In the genomic region with DNA sequence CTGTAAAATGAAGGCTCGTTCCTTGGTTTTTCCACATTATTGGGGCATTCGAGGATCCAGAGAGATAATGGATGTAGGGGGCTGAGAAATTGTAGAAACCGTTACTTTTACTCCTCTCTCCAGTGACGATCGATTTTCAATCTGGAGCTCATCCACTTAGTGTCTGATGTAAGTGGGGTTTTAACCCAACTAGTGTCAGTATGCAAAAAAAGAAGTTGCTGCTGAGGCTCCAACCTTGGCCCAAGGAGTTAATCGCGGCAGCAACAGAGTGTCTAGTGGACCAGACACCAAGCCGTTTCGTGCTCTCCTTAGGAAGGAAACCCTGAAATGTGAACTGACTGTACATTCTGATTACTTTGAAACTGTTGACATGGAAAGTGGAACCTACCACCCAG, we compare ENCODE assay signal across 7 mouse cellular contexts. TPM values are rescaled to one million over a fixed set of nuclear protein-coding genes. Genes with fewer than 3 reads are reported as not detected.
DNase-seq lines count a peak whose midpoint lies in the region; ATAC-seq and TF ChIP-seq lines count a peak whose summit lies in the region.

No protein-coding gene starts in this region.

- peak; percentile 41 for DNase-seq in lung, embryonic 14.5 days
- DNase-seq in lung, postnatal 25 days (ENCODE audit: low spot score): no peak
- peak; percentile 24 for DNase-seq in embryonic facial prominence, embryonic 11.5 days (ENCODE audit: low spot score)
- DNase-seq in intestine, embryonic 14.5 days (ENCODE audit: low spot score): peak; percentile 65
- DNase-seq in frontal cortex, adult 2 months (ENCODE audit: extremely low spot score in 1 of 2, low spot score in 1 of 2): no peak
- DNase-seq in urinary bladder, postnatal 14 days (ENCODE audit: low spot score): no peak

- peak overlapping the region; percentile 77 for H3K9ac ChIP-seq in lung, embryonic 14.5 days
- H3K9ac ChIP-seq in embryonic facial prominence, embryonic 11.5 days (replicated peaks; ENCODE audit: low read length): peak overlapping the region; percentile 58
- peak overlapping the region; percentile 62 for H3K9ac ChIP-seq in intestine, embryonic 14.5 days (ENCODE audit: low read length)
- H3K9ac ChIP-seq in neural tube, embryonic 15.5 days (replicated peaks): peak overlapping the region; percentile 70

- H3K27me3 ChIP-seq in lung, embryonic 14.5 days (ENCODE audit: insufficient read depth, low read length): no peaks in the 10 kb centered on the region
- no peaks in the 10 kb centered on the region for H3K27me3 ChIP-seq in embryonic facial prominence, embryonic 11.5 days (ENCODE audit: control insufficient read depth, insufficient read depth, low read length)
- no peaks in the 10 kb centered on the region for H3K27me3 ChIP-seq in intestine, embryonic 14.5 days (replicated peaks; ENCODE audit: control insufficient read depth, insufficient read depth, low read length)
- H3K27me3 ChIP-seq in neural tube, embryonic 15.5 days (replicated peaks): no peaks in the 10 kb centered on the region

- 1% methylated on average over 9 of the region's 9 CpGs for WGBS in lung, embryonic 14.5 days
- 3% methylated on average over 9 of the region's 9 CpGs for WGBS in embryonic facial prominence, embryonic 11.5 days
- WGBS in intestine, embryonic 14.5 days: 2% methylated on average over 9 of the region's 9 CpGs
- under 1% methylated on average over 9 of the region's 9 CpGs for WGBS in neural tube, embryonic 15.5 days

- no peak for TF ChIP-seq CTCF in lung, embryonic 14.5 days (IDR thresholded peaks at IDR 0.05; ENCODE audit: low read depth)

- peak overlapping the region; percentile 75 for H3K4me3 ChIP-seq in lung, embryonic 14.5 days (ENCODE audit: low read depth, low read length)
- peak overlapping the region; percentile 52 for H3K4me3 ChIP-seq in embryonic facial prominence, embryonic 11.5 days (ENCODE audit: low read depth, low read length)
- peak overlapping the region; percentile 65 for H3K4me3 ChIP-seq in intestine, embryonic 14.5 days (ENCODE audit: low read depth, low read length)
- peak overlapping the region; percentile 56 for H3K4me3 ChIP-seq in neural tube, embryonic 15.5 days (replicated peaks)

- H3K9me3 ChIP-seq in lung, embryonic 14.5 days (ENCODE audit: low read depth, low read length): no peaks in the 10 kb centered on the region
- H3K9me3 ChIP-seq in embryonic facial prominence, embryonic 11.5 days (replicated peaks; ENCODE audit: control insufficient read depth, low read length): no peaks in the 10 kb centered on the region
- no peaks in the 10 kb centered on the region for H3K9me3 ChIP-seq in intestine, embryonic 14.5 days (ENCODE audit: control insufficient read depth, low read length)
- no peaks in the 10 kb centered on the region for H3K9me3 ChIP-seq in neural tube, embryonic 15.5 days (replicated peaks)

- peak overlapping the region; percentile 90 for H3K27ac ChIP-seq in lung, embryonic 14.5 days (ENCODE audit: low read depth)
- peak overlapping the region; percentile 60 for H3K27ac ChIP-seq in embryonic facial prominence, embryonic 11.5 days (replicated peaks; ENCODE audit: low read depth, low read length)
- peak overlapping the region; percentile 87 for H3K27ac ChIP-seq in intestine, embryonic 14.5 days (ENCODE audit: low read depth)
- H3K27ac ChIP-seq in neural tube, embryonic 15.5 days (replicated peaks): peak overlapping the region; percentile 88

- no peak for ATAC-seq in lung, embryonic 14.5 days (ENCODE audit: insufficient read depth)
- ATAC-seq in embryonic facial prominence, embryonic 11.5 days (replicated peaks; ENCODE audit: insufficient number of reproducible peaks, low FRiP score, low TSS enrichment, low read depth): no peak
- no peak for ATAC-seq in intestine, embryonic 14.5 days (replicated peaks; ENCODE audit: low FRiP score, low TSS enrichment, low read depth)
- no peak for ATAC-seq in neural tube, embryonic 15.5 days (ENCODE audit: low FRiP score)

- peak overlapping the region; percentile 69 for H3K4me2 ChIP-seq in lung, embryonic 14.5 days
- H3K4me2 ChIP-seq in embryonic facial prominence, embryonic 11.5 days (ENCODE audit: low read depth, low read length): peak overlapping the region; percentile 61
- peak overlapping the region; percentile 61 for H3K4me2 ChIP-seq in intestine, embryonic 14.5 days (ENCODE audit: low read length)
- H3K4me2 ChIP-seq in neural tube, embryonic 15.5 days: peak overlapping the region; percentile 62

- H3K36me3 ChIP-seq in lung, embryonic 14.5 days (ENCODE audit: insufficient read depth): peaks cover 18% of the 10 kb centered on the region
- 0 out of 2 replicates have a peak, but pooled peaks cover 3% of the 10 kb centered on the region for H3K36me3 ChIP-seq in embryonic facial prominence, embryonic 11.5 days (replicated peaks; ENCODE audit: control insufficient read depth, insufficient read depth, low read depth, low read length)
- H3K36me3 ChIP-seq in intestine, embryonic 14.5 days (ENCODE audit: control insufficient read depth, insufficient read depth, low read length): peaks cover 18% of the 10 kb centered on the region
- no peaks in the 10 kb centered on the region for H3K36me3 ChIP-seq in neural tube, embryonic 15.5 days

- peaks cover 10% of the 10 kb centered on the region for H3K4me1 ChIP-seq in lung, embryonic 14.5 days (ENCODE audit: insufficient read depth)
- peaks cover 6% of the 10 kb centered on the region for H3K4me1 ChIP-seq in embryonic facial prominence, embryonic 11.5 days (ENCODE audit: control insufficient read depth, insufficient read depth, low read length)
- H3K4me1 ChIP-seq in intestine, embryonic 14.5 days (replicated peaks; ENCODE audit: control insufficient read depth, insufficient read depth, low read length): peaks cover 26% of the 10 kb centered on the region
- peaks cover 23% of the 10 kb centered on the region for H3K4me1 ChIP-seq in neural tube, embryonic 15.5 days

RNA-seq across cellular contexts. Expression of gene Ccdc107, which starts 1.1 kb away (rescaled TPM):
- 61.4 and 70.8 TPM in 2 replicates for polyA plus RNA-seq in lung, embryonic 14.5 days (2014; fragmentation: Nextera tagmentation; extraction: Ambion mirVana)
- 54.6 and 61.1 TPM in 2 replicates for polyA plus RNA-seq in embryonic facial prominence, embryonic 11.5 days (2014; fragmentation: Nextera tagmentation; extraction: Ambion mirVana)
- 109 and 128 TPM in 2 replicates for polyA plus RNA-seq in intestine, embryonic 14.5 days (2014; fragmentation: Nextera tagmentation; extraction: Ambion mirVana)
- polyA plus RNA-seq in neural tube, embryonic 15.5 days (2015; fragmentation: Nextera tagmentation; extraction: Ambion mirVana): 88.9 and 89.8 TPM in 2 replicates
- polyA plus RNA-seq in frontal cortex, adult 2 months (2012; rRNA removed): 88.4 and 126 TPM in 2 replicates

RNA-seq across cellular contexts. Expression of gene Arhgef39, which starts 5.7 kb away (rescaled TPM):
- 42.5 and 51.8 TPM in 2 replicates for polyA plus RNA-seq in lung, embryonic 14.5 days (2014; fragmentation: Nextera tagmentation; extraction: Ambion mirVana)
- polyA plus RNA-seq in embryonic facial prominence, embryonic 11.5 days (2014; fragmentation: Nextera tagmentation; extraction: Ambion mirVana): 41.0 and 43.7 TPM in 2 replicates
- 42.5 and 47.6 TPM in 2 replicates for polyA plus RNA-seq in intestine, embryonic 14.5 days (2014; fragmentation: Nextera tagmentation; extraction: Ambion mirVana)
- polyA plus RNA-seq in neural tube, embryonic 15.5 days (2015; fragmentation: Nextera tagmentation; extraction: Ambion mirVana): 5.9 and 15.4 TPM in 2 replicates
- 1.3 and 1.6 TPM in 2 replicates for polyA plus RNA-seq in frontal cortex, adult 2 months (2012; rRNA removed)

RNA-seq across cellular contexts. Expression of gene Sit1, which starts 10.3 kb away (rescaled TPM):
- polyA plus RNA-seq in lung, embryonic 14.5 days (2014; fragmentation: Nextera tagmentation; extraction: Ambion mirVana): not detected in 2 replicates
- polyA plus RNA-seq in embryonic facial prominence, embryonic 11.5 days (2014; fragmentation: Nextera tagmentation; extraction: Ambion mirVana): not detected in 2 replicates
- polyA plus RNA-seq in intestine, embryonic 14.5 days (2014; fragmentation: Nextera tagmentation; extraction: Ambion mirVana): not detected in 2 replicates
- 1.9 TPM in 1 of 2 replicates, not detected in the other for polyA plus RNA-seq in neural tube, embryonic 15.5 days (2015; fragmentation: Nextera tagmentation; extraction: Ambion mirVana)
- 0.16 TPM in 1 of 2 replicates, not detected in the other for polyA plus RNA-seq in frontal cortex, adult 2 months (2012; rRNA removed)

RNA-seq across cellular contexts. Expression of gene Car9, which starts 12.9 kb away (rescaled TPM):
- polyA plus RNA-seq in lung, embryonic 14.5 days (2014; fragmentation: Nextera tagmentation; extraction: Ambion mirVana): 3.7 and 4.5 TPM in 2 replicates
- 0.41 and 0.52 TPM in 2 replicates for polyA plus RNA-seq in embryonic facial prominence, embryonic 11.5 days (2014; fragmentation: Nextera tagmentation; extraction: Ambion mirVana)
- 4.0 and 9.4 TPM in 2 replicates for polyA plus RNA-seq in intestine, embryonic 14.5 days (2014; fragmentation: Nextera tagmentation; extraction: Ambion mirVana)
- 0.17 and 1.3 TPM in 2 replicates for polyA plus RNA-seq in neural tube, embryonic 15.5 days (2015; fragmentation: Nextera tagmentation; extraction: Ambion mirVana)
- 0.11 and 0.14 TPM in 2 replicates for polyA plus RNA-seq in frontal cortex, adult 2 months (2012; rRNA removed)

RNA-seq across cellular contexts. Expression of gene Tpm2, which starts 29.7 kb away (rescaled TPM):
- 185 and 194 TPM in 2 replicates for polyA plus RNA-seq in lung, embryonic 14.5 days (2014; fragmentation: Nextera tagmentation; extraction: Ambion mirVana)
- 97.9 and 99.1 TPM in 2 replicates for polyA plus RNA-seq in embryonic facial prominence, embryonic 11.5 days (2014; fragmentation: Nextera tagmentation; extraction: Ambion mirVana)
- 516 and 574 TPM in 2 replicates for polyA plus RNA-seq in intestine, embryonic 14.5 days (2014; fragmentation: Nextera tagmentation; extraction: Ambion mirVana)
- 51.4 and 85.4 TPM in 2 replicates for polyA plus RNA-seq in neural tube, embryonic 15.5 days (2015; fragmentation: Nextera tagmentation; extraction: Ambion mirVana)
- 11.8 and 15.7 TPM in 2 replicates for polyA plus RNA-seq in frontal cortex, adult 2 months (2012; rRNA removed)

Comparison
In these comparisons a context has a peak if more than half of its experiments do, and no peak if none do; other contexts are left out.
1. DNase-seq: peak in lung, embryonic 14.5 days (single experiment), embryonic facial prominence, embryonic 11.5 days (single experiment) and intestine, embryonic 14.5 days (single experiment); none in lung, postnatal 25 days (single experiment), frontal cortex, adult 2 months (0 of 2) and urinary bladder, postnatal 14 days (single experiment).
2. Peak in every context shown above with its lines, with median percentiles within 50 percentile points of each other: H3K27ac ChIP-seq, H3K4me2 ChIP-seq, H3K4me3 ChIP-seq and H3K9ac ChIP-seq.